Mouse (Mus musculus): ENCODE results near the gene Plekha4. TPM values are rescaled to one million over a fixed set of nuclear protein-coding genes. Genes with fewer than 3 reads are reported as not detected.

The Plekha4 gene
- polyA plus RNA-seq, 1 experiment from 2014 or later = 0.80 TPM

DNA sequence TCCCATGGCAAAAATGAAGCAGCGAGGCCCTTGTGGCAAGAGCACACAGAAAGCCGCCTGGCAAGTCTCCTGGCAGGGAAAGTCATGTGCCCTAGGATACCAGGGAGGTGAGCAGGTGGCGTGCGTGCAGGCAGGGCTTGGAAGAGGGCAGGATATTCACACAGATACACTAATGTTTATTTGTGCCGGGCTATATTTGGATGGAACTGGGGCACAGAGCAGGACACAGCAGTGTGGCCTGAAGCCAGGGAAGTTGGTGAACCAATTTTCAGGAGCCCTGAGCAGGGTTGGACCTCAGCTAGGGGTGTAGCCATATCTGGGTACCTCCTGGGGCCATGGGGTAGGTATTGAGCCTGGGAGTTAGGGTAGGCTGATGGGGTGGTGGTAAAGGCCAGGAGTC lies 33.2 kb upstream of the Plekha4 start:
- no peak overlapping the region for H3K9ac ChIP-seq (ENCODE audit: low read length)
- peaks cover 8% of the 10 kb centered on the region for H3K4me1 ChIP-seq (replicated peaks; ENCODE audit: control insufficient read depth, insufficient read depth, low read length)
- DNase-seq (ENCODE audit: low spot score) = no peak
- no peak overlapping the region for H3K4me2 ChIP-seq (ENCODE audit: low read depth, low read length, severe bottlenecking)
- no peak overlapping the region for H3K27ac ChIP-seq (ENCODE audit: low read depth, low read length)
- H3K36me3 ChIP-seq (ENCODE audit: control insufficient read depth, insufficient read depth, low read length) = peaks cover 3% of the 10 kb centered on the region; the same call in 1 of the 2 replicates
- H3K4me3 ChIP-seq (ENCODE audit: low read depth, low read length) = no peak overlapping the region
- no peaks in the 10 kb centered on the region for H3K9me3 ChIP-seq (ENCODE audit: control insufficient read depth, low read length)
- WGBS = 94% methylated on average over 5 of the region's 5 CpGs
- no peaks in the 10 kb centered on the region; the same call in 1 of the 2 replicates for H3K27me3 ChIP-seq (ENCODE audit: control insufficient read depth, insufficient read depth, low read length)
- ATAC-seq (replicated peaks; ENCODE audit: low FRiP score) = no peak

DNA sequence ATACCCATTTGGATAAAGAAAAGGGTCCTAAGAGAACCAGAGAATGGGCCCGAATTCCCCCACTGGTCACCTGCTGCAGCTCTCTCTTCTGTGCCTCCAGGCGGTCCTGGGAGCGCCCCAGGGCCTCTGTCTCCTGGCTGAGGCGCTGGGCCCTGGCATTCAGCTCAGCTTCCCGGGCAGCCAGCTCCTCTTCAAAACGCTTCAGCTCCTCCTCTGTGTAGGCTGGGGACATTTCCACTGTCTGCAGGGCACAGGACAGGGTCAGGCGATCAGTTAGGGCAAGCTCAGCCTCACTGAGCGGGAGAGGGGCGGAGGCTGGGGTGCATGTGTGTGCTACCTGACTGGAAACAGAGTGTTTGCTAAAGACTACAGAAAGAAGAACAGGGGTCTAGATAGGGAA lies 31.6 kb upstream of the Plekha4 start:
- WGBS = 88% methylated on average over 9 of the region's 9 CpGs
- H3K27ac ChIP-seq (ENCODE audit: low read depth, low read length) = no peak overlapping the region
- H3K9ac ChIP-seq (ENCODE audit: low read length) = no peak overlapping the region
- no peak for ATAC-seq (replicated peaks; ENCODE audit: low FRiP score)
- no peak overlapping the region for H3K4me3 ChIP-seq (ENCODE audit: low read depth, low read length)
- H3K9me3 ChIP-seq (ENCODE audit: control insufficient read depth, low read length) = no peaks in the 10 kb centered on the region
- no peak for DNase-seq (ENCODE audit: low spot score)
- H3K4me2 ChIP-seq (ENCODE audit: low read depth, low read length, severe bottlenecking) = no peak overlapping the region
- peaks cover 7% of the 10 kb centered on the region; the same call in 1 of the 2 replicates for H3K36me3 ChIP-seq (ENCODE audit: control insufficient read depth, insufficient read depth, low read length)
- H3K4me1 ChIP-seq (replicated peaks; ENCODE audit: control insufficient read depth, insufficient read depth, low read length) = peaks cover 5% of the 10 kb centered on the region; the same call in 1 of the 2 replicates
- no peaks in the 10 kb centered on the region; the same call in 1 of the 2 replicates for H3K27me3 ChIP-seq (ENCODE audit: control insufficient read depth, insufficient read depth, low read length)

DNA sequence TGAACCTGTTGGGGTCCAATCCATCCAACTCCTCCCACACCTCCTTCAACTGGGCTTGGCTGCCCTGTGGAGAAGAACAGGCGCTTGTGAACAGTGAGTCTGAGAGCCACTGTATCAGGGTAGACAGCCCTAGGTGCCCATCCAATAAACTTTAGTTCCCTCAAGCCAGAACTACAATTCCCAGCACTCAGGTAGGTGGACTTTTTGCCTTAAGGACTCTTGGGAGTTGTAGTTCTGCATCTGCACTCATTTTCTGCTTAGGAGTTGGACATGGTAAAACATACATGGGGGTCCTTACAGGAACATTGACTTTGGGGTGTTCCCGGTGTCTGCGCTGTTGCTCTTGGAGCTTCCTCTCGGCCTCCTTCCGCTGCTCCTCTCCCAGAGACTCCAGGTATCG lies 27.7 kb upstream of the Plekha4 start:
- Histone ChIP-seq H3K9ac (ENCODE audit: low read length) (no peak overlapping the region), H3K9me3 (ENCODE audit: control insufficient read depth, low read length) (no peaks in the 10 kb centered on the region), H3K4me3 (ENCODE audit: low read depth, low read length) (no peak overlapping the region), H3K4me1 (replicated peaks; ENCODE audit: control insufficient read depth, insufficient read depth, low read length) (no peaks in the 10 kb centered on the region), H3K27me3 (ENCODE audit: control insufficient read depth, insufficient read depth, low read length) (no peaks in the 10 kb centered on the region), H3K4me2 (ENCODE audit: low read depth, low read length, severe bottlenecking) (no peak overlapping the region), H3K27ac (ENCODE audit: low read depth, low read length) (no peak overlapping the region), H3K36me3 (ENCODE audit: control insufficient read depth, insufficient read depth, low read length) (peaks cover 6% of the 10 kb centered on the region; the same call in 1 of the 2 replicates)
- DNase-seq (ENCODE audit: low spot score) = no peak
- WGBS = 95% methylated on average over 6 of the region's 6 CpGs
- no peak for ATAC-seq (replicated peaks; ENCODE audit: low FRiP score)

DNA sequence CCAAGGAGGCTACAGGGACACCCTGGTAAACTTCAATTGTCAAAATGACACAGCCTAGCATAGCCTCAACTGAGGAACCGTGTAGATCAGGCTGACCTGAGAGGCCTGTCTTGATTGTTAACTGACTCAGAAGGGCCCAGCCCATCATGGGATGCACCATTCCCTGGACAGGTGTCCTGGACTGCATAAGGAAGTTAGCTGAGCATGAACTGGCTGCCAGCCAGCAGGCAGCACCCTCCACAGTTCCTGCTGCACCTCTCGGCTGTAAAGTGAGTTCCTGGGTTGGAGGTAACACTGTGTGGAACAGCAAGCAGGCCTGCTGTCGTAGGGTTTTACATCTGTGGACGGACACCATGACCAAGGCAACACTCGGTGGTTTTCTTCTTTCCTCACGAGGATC lies 18.5 kb upstream of the Plekha4 start:
- WGBS = 90% methylated on average over 6 of the region's 6 CpGs

DNA sequence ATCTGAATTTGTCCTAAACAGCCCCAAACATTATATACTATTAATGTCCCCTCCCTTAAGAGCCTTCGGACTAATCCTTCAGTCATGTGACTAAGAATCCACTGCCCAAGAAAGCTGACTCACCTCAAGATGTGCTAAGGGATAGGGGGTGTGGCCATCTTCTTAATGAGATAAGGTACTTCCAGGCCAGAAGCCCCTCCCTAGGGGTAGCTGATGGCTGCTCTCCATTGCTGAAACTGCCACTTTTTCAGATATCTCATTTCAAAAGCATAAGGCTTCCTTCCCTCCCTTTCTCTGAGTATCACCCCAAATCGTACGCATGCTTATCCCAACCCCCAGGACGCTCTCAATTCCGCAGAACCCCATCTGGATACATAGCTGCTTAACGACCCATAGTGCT lies 17.6 kb upstream of the Plekha4 start:
- Histone ChIP-seq H3K36me3 (ENCODE audit: control insufficient read depth, insufficient read depth, low read length) (no peaks in the 10 kb centered on the region; the same call in 1 of the 2 replicates), H3K27ac (ENCODE audit: low read depth, low read length) (no peak overlapping the region), H3K9ac (ENCODE audit: low read length) (no peak overlapping the region), H3K27me3 (ENCODE audit: control insufficient read depth, insufficient read depth, low read length) (no peaks in the 10 kb centered on the region), H3K4me3 (ENCODE audit: low read depth, low read length) (no peak overlapping the region), H3K4me2 (ENCODE audit: low read depth, low read length, severe bottlenecking) (no peak overlapping the region), H3K9me3 (ENCODE audit: control insufficient read depth, low read length) (no peaks in the 10 kb centered on the region), H3K4me1 (replicated peaks; ENCODE audit: control insufficient read depth, insufficient read depth, low read length) (peaks cover 7% of the 10 kb centered on the region; the same call in 1 of the 2 replicates)
- ATAC-seq (replicated peaks; ENCODE audit: low FRiP score) (no peak), DNase-seq (ENCODE audit: low spot score) (no peak)
- WGBS = 91% methylated on average over 6 of the region's 6 CpGs

More for the DNA sequence above, 18.5 kb upstream of the Plekha4 start:
- Histone ChIP-seq H3K27ac (ENCODE audit: low read depth, low read length) (no peak overlapping the region), H3K4me1 (replicated peaks; ENCODE audit: control insufficient read depth, insufficient read depth, low read length) (peaks cover 7% of the 10 kb centered on the region; the same call in 1 of the 2 replicates), H3K36me3 (ENCODE audit: control insufficient read depth, insufficient read depth, low read length) (no peaks in the 10 kb centered on the region; the same call in 1 of the 2 replicates), H3K9ac (ENCODE audit: low read length) (no peak overlapping the region), H3K9me3 (ENCODE audit: control insufficient read depth, low read length) (no peaks in the 10 kb centered on the region), H3K4me2 (ENCODE audit: low read depth, low read length, severe bottlenecking) (no peak overlapping the region), H3K27me3 (ENCODE audit: control insufficient read depth, insufficient read depth, low read length) (no peaks in the 10 kb centered on the region), H3K4me3 (ENCODE audit: low read depth, low read length) (no peak overlapping the region)
- DNase-seq (ENCODE audit: low spot score) (no peak), ATAC-seq (replicated peaks; ENCODE audit: low FRiP score) (no peak)

DNA sequence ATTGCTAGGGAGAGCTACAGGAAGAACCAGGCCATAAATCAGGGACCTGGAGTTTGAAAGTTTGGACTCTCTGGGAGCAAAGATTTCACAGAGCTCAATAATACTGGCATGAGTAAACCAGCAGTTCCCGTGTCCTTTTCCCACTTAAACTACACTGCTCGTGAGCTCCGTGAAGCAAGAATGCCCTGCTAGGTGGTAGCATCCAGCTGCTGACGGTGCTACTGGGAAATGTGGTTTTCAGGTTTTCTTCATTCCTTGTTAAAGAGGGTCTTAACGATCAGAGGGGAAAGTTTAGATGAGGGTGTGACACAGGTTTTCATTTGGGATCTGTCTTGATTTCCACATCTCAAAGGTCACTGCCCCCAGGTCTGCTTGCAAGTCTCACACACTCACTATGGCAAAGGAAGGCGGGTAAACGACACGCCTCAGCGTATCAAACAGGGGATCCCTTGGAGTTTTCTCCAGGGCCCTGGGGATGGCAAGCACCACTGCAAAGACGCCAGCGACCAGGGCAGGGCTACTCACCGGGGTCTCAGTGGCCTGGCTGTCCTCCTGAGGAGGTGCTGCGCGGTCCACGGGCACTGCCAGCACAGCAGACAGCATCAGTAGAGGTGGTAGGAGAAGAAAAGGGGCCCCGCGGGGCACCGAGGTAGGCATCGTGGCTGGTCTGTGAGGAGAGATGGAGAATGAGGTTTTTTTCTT lies 16.8 kb upstream of the Plekha4 start:
- no peaks in the 10 kb centered on the region for H3K27me3 ChIP-seq (ENCODE audit: control insufficient read depth, insufficient read depth, low read length)
- H3K4me1 ChIP-seq (replicated peaks; ENCODE audit: control insufficient read depth, insufficient read depth, low read length) = peaks cover 7% of the 10 kb centered on the region; the same call in 1 of the 2 replicates
- ATAC-seq (replicated peaks; ENCODE audit: low FRiP score) (peak; percentile 11; the same call in 1 of the 2 replicates), DNase-seq (ENCODE audit: low spot score) (no peak)
- no peaks in the 10 kb centered on the region for H3K9me3 ChIP-seq (ENCODE audit: control insufficient read depth, low read length)
- H3K4me2 ChIP-seq (ENCODE audit: low read depth, low read length, severe bottlenecking) = peak overlapping the region; percentile 72
- H3K27ac ChIP-seq (ENCODE audit: low read depth, low read length) = no peak overlapping the region
- whole genome bisulfite sequencing = 53% methylated on average over 19 of the region's 19 CpGs
- H3K36me3 ChIP-seq (ENCODE audit: control insufficient read depth, insufficient read depth, low read length) = no peaks in the 10 kb centered on the region; the same call in 1 of the 2 replicates
- H3K4me3 ChIP-seq (ENCODE audit: low read depth, low read length) = peak overlapping the region; percentile 61
- H3K9ac ChIP-seq (ENCODE audit: low read length) = peak overlapping the region; percentile 73

DNA sequence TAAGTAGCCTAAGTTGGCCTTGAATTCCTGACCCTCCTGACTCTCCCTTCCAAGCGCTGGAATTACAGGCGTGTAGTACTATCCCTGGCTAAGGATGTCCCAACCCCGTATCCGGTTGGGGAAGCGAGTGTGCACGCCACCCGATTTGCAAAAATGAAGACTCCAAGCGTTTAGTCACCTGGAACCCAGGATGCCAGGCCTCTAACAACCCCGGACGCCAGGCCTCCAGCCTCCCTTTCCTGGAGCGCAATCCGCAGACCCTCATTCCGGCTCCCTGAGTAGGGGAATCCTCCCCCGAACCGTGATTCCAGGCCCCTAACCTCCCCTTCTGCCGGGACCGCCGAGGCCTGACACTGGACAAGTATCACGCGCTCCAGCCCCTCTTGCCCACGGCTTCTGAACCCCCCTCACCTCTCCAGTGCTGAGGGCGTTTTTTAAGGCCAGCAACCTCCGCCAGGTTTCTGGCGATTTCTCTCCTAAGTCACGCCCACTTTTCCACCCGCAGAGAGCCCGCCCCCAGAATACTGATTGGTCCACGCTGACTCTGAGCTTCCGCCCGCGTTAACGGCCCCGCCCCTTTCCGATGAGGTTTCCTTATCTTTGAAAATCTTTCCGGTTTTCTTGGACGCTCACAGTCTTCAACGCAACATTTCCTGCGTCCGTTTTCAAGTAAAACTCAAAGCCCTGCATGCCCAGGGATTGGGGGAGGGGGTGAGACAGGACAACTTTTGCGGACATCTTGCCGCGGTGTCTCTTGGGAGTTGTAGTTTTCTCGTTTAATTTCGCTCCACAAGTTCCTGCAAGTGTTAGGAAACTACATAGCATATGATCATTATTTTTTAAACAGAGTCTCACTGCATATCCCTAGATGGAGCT lies 16.0 kb upstream of the Plekha4 start, which contains the start of gene Nucb1:
Gene Nucb1, minus strand, starts transcription at position 495 of the 876 bp plus-strand sequence.
- Histone ChIP-seq H3K9ac (ENCODE audit: low read length) (peak within 1 kb of the TSS; percentile 73), H3K36me3 (ENCODE audit: control insufficient read depth, insufficient read depth, low read length) (no peaks in the 10 kb centered on the region; the same call in 1 of the 2 replicates), H3K4me1 (replicated peaks; ENCODE audit: control insufficient read depth, insufficient read depth, low read length) (peaks cover 7% of the 10 kb centered on the region; the same call in 1 of the 2 replicates), H3K27me3 (ENCODE audit: control insufficient read depth, insufficient read depth, low read length) (no peaks in the 10 kb centered on the region), H3K27ac (ENCODE audit: low read depth, low read length) (peak within 1 kb of the TSS; percentile 86), H3K4me2 (ENCODE audit: low read depth, low read length, severe bottlenecking) (peak within 1 kb of the TSS; percentile 72), H3K9me3 (ENCODE audit: control insufficient read depth, low read length) (no peaks in the 10 kb centered on the region), H3K4me3 (ENCODE audit: low read depth, low read length) (peak within 1 kb of the TSS; percentile 61)
- DNase-seq (ENCODE audit: low spot score) = peak; percentile 93
- WGBS = under 1% methylated on average over 44 of the region's 44 CpGs
- ATAC-seq (replicated peaks; ENCODE audit: low FRiP score) = peak; percentile 89

DNA sequence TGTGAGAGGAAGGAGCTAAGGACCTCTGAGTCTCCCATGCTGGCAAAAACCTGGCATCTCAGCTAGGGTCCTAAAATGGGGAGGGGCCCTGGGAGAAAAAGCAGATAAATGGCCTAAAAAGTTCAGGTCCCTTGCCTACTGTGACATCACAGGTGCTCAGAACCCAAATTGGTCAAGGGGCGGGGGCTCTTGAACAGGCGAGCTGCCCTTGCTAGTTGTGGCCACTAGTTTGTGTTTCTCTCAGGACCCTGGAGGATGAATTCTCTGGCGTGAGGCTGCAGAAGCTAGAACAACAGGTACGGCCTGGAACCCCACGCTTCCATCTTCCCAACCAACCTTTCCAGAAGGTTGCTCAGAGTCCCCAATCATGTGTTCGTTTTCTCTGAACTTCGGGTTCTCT lies 11.7 kb upstream of the Plekha4 start:
- no peak overlapping the region for H3K9ac ChIP-seq (ENCODE audit: low read length)
- no peaks in the 10 kb centered on the region for H3K27me3 ChIP-seq (ENCODE audit: control insufficient read depth, insufficient read depth, low read length)
- H3K27ac ChIP-seq (ENCODE audit: low read depth, low read length) = no peak overlapping the region
- ATAC-seq (replicated peaks; ENCODE audit: low FRiP score) = no peak
- WGBS = 88% methylated on average over 7 of the region's 7 CpGs
- no peaks in the 10 kb centered on the region for H3K9me3 ChIP-seq (ENCODE audit: control insufficient read depth, low read length)
- no peaks in the 10 kb centered on the region for H3K36me3 ChIP-seq (ENCODE audit: control insufficient read depth, insufficient read depth, low read length)
- no peak for DNase-seq (ENCODE audit: low spot score)
- no peak overlapping the region for H3K4me3 ChIP-seq (ENCODE audit: low read depth, low read length)
- H3K4me1 ChIP-seq (replicated peaks; ENCODE audit: control insufficient read depth, insufficient read depth, low read length) = peaks cover 3% of the 10 kb centered on the region; the same call in 1 of the 2 replicates
- no peak overlapping the region for H3K4me2 ChIP-seq (ENCODE audit: low read depth, low read length, severe bottlenecking)
